Mouse (Mus musculus) CH12.LX (cell line): ENCODE measurements around the gene Nop53. TPM values are rescaled to one million over a fixed set of nuclear protein-coding genes. Genes with fewer than 3 reads are reported as not detected.
A peak's percentile ranks its signal among the peaks of the same experiment; 100 is the strongest.

ENCODE experiments used
- DNase-seq: peaks from one replicate; pipeline ENCODE4 v3.0.0-alpha.2; 2013; ENCODE audit errors: extremely low read depth
- H3K27ac ChIP-seq: 2 replicates; pipeline ENCODE4 v1.5.1; 2012; ENCODE audit warnings: low read depth, mild to moderate bottlenecking, control low read depth, moderate library complexity; ENCODE audit not compliant: insufficient read depth
- H3K27me3 ChIP-seq: replicated peaks from 2 replicates; pipeline ENCODE3; 2012; ENCODE audit warnings: inconsistent platforms
- H3K36me3 ChIP-seq, 2 experiments: replicated peaks in 1 of 2; 2 replicates each; pipeline versions ENCODE3 to v1.6.1; 2012; ENCODE audit warnings: inconsistent platforms in 1 of 2, low read length in 1 of 2, mild to moderate bottlenecking in 1 of 2, mixed read lengths in 1 of 2, moderate library complexity in 1 of 2; ENCODE audit not compliant: control insufficient read depth in 1 of 2, insufficient read depth in 1 of 2
- H3K4me1 ChIP-seq, 2 experiments: 2 replicates each; pipeline ENCODE4 v1.6.1; 2012; ENCODE audit warnings: inconsistent platforms in 1 of 2, moderate library complexity in 1 of 2; ENCODE audit not compliant: insufficient read depth in 2 of 2, control insufficient read depth in 1 of 2
- H3K4me2 ChIP-seq: 2 replicates; pipeline ENCODE4 v1.6.1; 2012; ENCODE audit warnings: low read depth, mild to moderate bottlenecking, control low read depth; ENCODE audit not compliant: poor library complexity, insufficient read depth, severe bottlenecking
- H3K4me3 ChIP-seq, 3 experiments: fragments of 150-350 bp in 1 of 3; sonication (generic) in 1 of 3; replicated peaks in 1 of 3; 2 replicates each; pipeline versions ENCODE3 to v1.5.1; 2011 to 2012; ENCODE audit warnings: low read depth in 2 of 3, low read length in 2 of 3, mild to moderate bottlenecking in 2 of 3, moderate library complexity in 2 of 3, control low read depth in 1 of 3, improper control_type of control experiment in 1 of 3, inconsistent platforms in 1 of 3, mixed read lengths in 1 of 3; ENCODE audit not compliant: poor library complexity in 1 of 3
- H3K79me2 ChIP-seq: replicated peaks from 2 replicates; pipeline ENCODE4 v1.6.1; 2012; ENCODE audit warnings: mild to moderate bottlenecking, moderate library complexity; ENCODE audit not compliant: control insufficient read depth, poor library complexity, insufficient read depth, severe bottlenecking; ENCODE audit errors: extremely low read depth
- H3K9ac ChIP-seq: 2 replicates; pipeline ENCODE4 v1.6.1; 2012; ENCODE audit warnings: low read depth, mild to moderate bottlenecking, control low read depth, moderate library complexity; ENCODE audit not compliant: insufficient read depth
- H3K9me3 ChIP-seq: replicated peaks from 2 replicates; pipeline ENCODE3; 2012; ENCODE audit warnings: low read length, inconsistent platforms, mixed read lengths
- BHLHE40 ChIP-seq: IDR thresholded peaks from 2 replicates; pipeline ENCODE4 v1.6.1; 2011; ENCODE audit warnings: mild to moderate bottlenecking, low read depth, low read length, improper control_type of control experiment
- CHD2 ChIP-seq: IDR thresholded peaks from 2 replicates; pipeline ENCODE4 v1.6.1; 2011; ENCODE audit warnings: low read length, improper control_type of control experiment
- CTCF ChIP-seq, 2 experiments: IDR thresholded peaks in 1 of 2; conservative IDR thresholded peaks in 1 of 2; 2 replicates each; pipeline ENCODE4 v1.5.1; 2011 to 2012; ENCODE audit warnings: low read depth in 2 of 2, low read length in 2 of 2, improper control_type of control experiment in 1 of 2, inconsistent platforms in 1 of 2, mild to moderate bottlenecking in 1 of 2, moderate library complexity in 1 of 2
- E2F4 ChIP-seq: IDR thresholded peaks from 2 replicates; pipeline ENCODE4 v1.6.1; 2011; ENCODE audit warnings: low read depth, low read length, improper control_type of control experiment; ENCODE audit not compliant: insufficient replicate concordance
- ETS1 ChIP-seq: conservative IDR thresholded peaks from 2 replicates; pipeline ENCODE4 v1.6.1; 2012; ENCODE audit warnings: low read depth, mild to moderate bottlenecking, inconsistent platforms, low read length, improper control_type of control experiment, moderate library complexity
- GABPA ChIP-seq: IDR thresholded peaks from 2 replicates; pipeline ENCODE4 v1.6.1; 2012; ENCODE audit warnings: low read depth, low read length, improper control_type of control experiment, inconsistent platforms; ENCODE audit not compliant: insufficient replicate concordance
- HCFC1 ChIP-seq: IDR thresholded peaks from 2 replicates; pipeline ENCODE4 v1.6.1; 2012; ENCODE audit warnings: low read depth, mild to moderate bottlenecking, inconsistent platforms, low read length, improper control_type of control experiment
- JUND ChIP-seq: conservative IDR thresholded peaks from 2 replicates; pipeline ENCODE4 v1.6.1; 2011; ENCODE audit warnings: low read depth, low read length, improper control_type of control experiment
- KAT2A ChIP-seq: IDR thresholded peaks from 2 replicates; pipeline ENCODE4 v1.6.1; 2012; ENCODE audit warnings: low read length, improper control_type of control experiment, inconsistent platforms; ENCODE audit not compliant: insufficient replicate concordance
- MAFK ChIP-seq: IDR thresholded peaks from 2 replicates; pipeline ENCODE4 v1.6.1; 2011; ENCODE audit warnings: low read length, improper control_type of control experiment; ENCODE audit not compliant: insufficient replicate concordance
- MAX ChIP-seq: IDR thresholded peaks from 2 replicates; pipeline ENCODE4 v1.6.1; 2011; ENCODE audit warnings: low read length, improper control_type of control experiment
- MEF2A ChIP-seq: IDR thresholded peaks from 2 replicates; pipeline ENCODE4 v1.6.1; 2014; ENCODE audit warnings: low read depth, mild to moderate bottlenecking, inconsistent platforms, low read length, improper control_type of control experiment, borderline replicate concordance
- MYC ChIP-seq: IDR thresholded peaks from 2 replicates; pipeline ENCODE4 v1.6.1; 2011; ENCODE audit warnings: low read depth, mild to moderate bottlenecking, improper control_type of control experiment, low read length
- NELFE ChIP-seq: IDR thresholded peaks from 2 replicates; pipeline ENCODE4 v1.6.1; 2011; ENCODE audit warnings: low read depth, low read length, improper control_type of control experiment
- NRF1 ChIP-seq: IDR thresholded peaks from 2 replicates; pipeline ENCODE4 v1.6.1; 2014; ENCODE audit warnings: low read depth, mild to moderate bottlenecking, inconsistent platforms, low read length, improper control_type of control experiment, moderate library complexity
- POLR2AphosphoS2 ChIP-seq: IDR thresholded peaks from 2 replicates; pipeline ENCODE4 v1.6.1; 2011; ENCODE audit warnings: low read depth, low read length, improper control_type of control experiment
- RAD21 ChIP-seq: IDR thresholded peaks from 2 replicates; pipeline ENCODE4 v1.6.1; 2011; ENCODE audit warnings: low read depth, mild to moderate bottlenecking, low read length, improper control_type of control experiment, moderate library complexity
- SIN3A ChIP-seq: IDR thresholded peaks from 2 replicates; pipeline ENCODE4 v1.6.1; 2012; ENCODE audit warnings: low read length, improper control_type of control experiment, inconsistent platforms
- TBP ChIP-seq: conservative IDR thresholded peaks from 2 replicates; pipeline ENCODE4 v1.6.1; 2011; ENCODE audit warnings: low read depth, low read length, improper control_type of control experiment
- UBTF ChIP-seq: IDR thresholded peaks from 2 replicates; pipeline ENCODE4 v1.6.1; 2012; ENCODE audit warnings: low read depth, mild to moderate bottlenecking, inconsistent platforms, low read length, improper control_type of control experiment, moderate library complexity
- USF2 ChIP-seq: conservative IDR thresholded peaks from 2 replicates; pipeline ENCODE4 v1.6.1; 2011; ENCODE audit warnings: low read depth, low read length, improper control_type of control experiment
- ZC3H11A ChIP-seq: IDR thresholded peaks from 2 replicates; pipeline ENCODE4 v1.6.1; 2012; ENCODE audit warnings: low read depth, mild to moderate bottlenecking, inconsistent platforms, low read length, improper control_type of control experiment
- dilution Hi-C: fragments of 300-500 bp; cut with MboI; formaldehyde crosslinking; loops from 2 replicates; pipeline ENCODE4 v1.14.3; 2020; ENCODE audit warnings: low sequenced_read_pairs; ENCODE audit not compliant: extremely low pct_unique_long_range_greater_than_20kb, extremely low pct_ligation_motif_present
- in situ Hi-C: fragments of 300-500 bp; cut with MboI; formaldehyde crosslinking; loops from 3 replicates; pipeline ENCODE4 v1.14.3; 2019; ENCODE audit warnings: low sequenced_read_pairs, low pct_ligation_motif_present, low pct_unique_long_range_greater_than_20kb, mixed read lengths
- polyA plus RNA-seq: library from polyadenylated mRNA; unstranded; fragments of >175 nt; gene quantifications from 2 replicates; pipeline ENCODE4 v1.2.1, GENCODE M21; 2012; ENCODE audit warnings: low read depth; ENCODE audit not compliant: insufficient read length
- total RNA-seq, 2 experiments: library from RNA; depleted of rRNA; stranded (reverse); fragments of 300-350 nt in 1 of 2; fragments of >200 nt in 1 of 2; gene quantifications; 2 replicates each; pipeline ENCODE4 v1.2.3; 2012 to 2014

Nop53 gene
- total and polyA plus RNA-seq, 3 experiments = 199 to 310 (median 291) TPM

DNA sequence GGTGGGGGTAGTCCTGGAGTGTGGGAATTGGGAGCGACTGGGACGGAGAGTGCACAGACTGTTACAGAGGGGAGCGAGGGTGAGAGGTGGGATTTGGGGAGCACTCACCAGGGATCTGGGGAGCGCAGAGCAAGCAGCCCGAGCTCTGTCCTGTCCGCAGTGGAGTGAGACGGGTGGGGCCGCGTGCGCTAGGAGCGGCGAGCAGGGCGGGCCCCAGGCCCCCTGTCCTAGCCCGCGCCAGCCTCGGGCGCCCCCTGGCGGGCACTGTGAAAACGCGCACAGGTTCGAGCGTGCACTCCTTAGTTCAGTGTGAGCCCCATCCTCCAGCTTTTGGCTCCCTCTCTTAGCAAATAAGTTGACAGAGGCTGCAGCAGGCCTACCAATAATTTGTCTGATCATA, 21.4 kb upstream of the Nop53 start, which contains the start of gene Ehd2 (continued):
- TF ChIP-seq MEF2A (no peak), E2F4 (0 out of 2 replicates have a peak, but pooled peaks have one; percentile 34), TBP (no peak), ETS1 (no peak), USF2 (no peak), NRF1 (peak; percentile 31; the same call in 1 of the 2 replicates), POLR2AphosphoS2 (no peak)

DNA sequence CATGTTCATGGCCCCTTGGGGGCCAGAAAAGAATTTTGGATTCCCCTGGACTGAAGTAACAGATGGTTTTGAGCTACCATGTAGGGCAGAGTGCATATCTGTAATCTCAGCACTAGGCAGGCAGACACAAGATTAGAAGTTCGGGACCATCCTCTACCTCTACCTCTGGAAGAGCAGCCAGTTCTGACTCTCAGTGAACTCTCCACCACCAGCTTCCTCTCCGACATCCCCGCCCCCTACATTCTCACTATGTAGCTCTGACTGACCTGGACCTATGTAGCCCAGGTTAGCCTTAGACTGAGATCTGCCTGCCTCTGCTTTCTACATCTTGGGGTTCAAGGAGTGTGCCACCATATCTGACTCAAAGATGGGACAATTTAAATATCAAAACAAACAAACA, 20.6 kb upstream of the Nop53 start:
- H3K9me3 ChIP-seq = no peaks in the 10 kb centered on the region
- in situ Hi-C loops = no loop called here
- H3K4me2 ChIP-seq = no peak overlapping the region
- no peaks in the 10 kb centered on the region for H3K27me3 ChIP-seq
- no peak overlapping the region for H3K27ac ChIP-seq
- H3K4me3 ChIP-seq = no peak overlapping the region
- DNase-seq = no peak
- peaks cover 3 to 38% of the 10 kb centered on the region in 2 experiments; a peak in 3 of 4 replicates for H3K4me1 ChIP-seq
- dilution Hi-C loops = loop anchor here (25.0 kb wide), 1 partner anchor 196 kb away; no protein-coding TSS in a partner anchor
- no peaks in the 10 kb centered on the region for H3K79me2 ChIP-seq
- no peak for TF ChIP-seq TBP
- TF ChIP-seq MYC = no peak
- no peak for TF ChIP-seq NELFE
- TF ChIP-seq RAD21 = no peak
- no peak for TF ChIP-seq POLR2AphosphoS2
- TF ChIP-seq NRF1 = no peak
- no peak for TF ChIP-seq BHLHE40
- no peak for TF ChIP-seq MAX
- TF ChIP-seq USF2 = no peak
- TF ChIP-seq HCFC1 = no peak
- TF ChIP-seq E2F4 = no peak
- no peak for TF ChIP-seq KAT2A
- TF ChIP-seq JUND = no peak
- TF ChIP-seq CHD2 = no peak
- no peak for TF ChIP-seq UBTF
- no peak for TF ChIP-seq CTCF (conservative IDR thresholded peaks at IDR 0.05 in 1 of 2, IDR thresholded peaks at IDR 0.05 in 1 of 2; ENCODE audit: low read depth in 2 of 2, low read length in 2 of 2)
- TF ChIP-seq SIN3A = no peak
- TF ChIP-seq MAFK = no peak
- TF ChIP-seq ZC3H11A = no peak
- TF ChIP-seq GABPA = no peak
- peaks cover 7 to 15% of the 10 kb centered on the region in 2 experiments for H3K36me3 ChIP-seq
- no peak overlapping the region for H3K9ac ChIP-seq
